Mouse (Mus musculus): ENCODE results near the gene Blvrb.

Blvrb gene

DNA sequence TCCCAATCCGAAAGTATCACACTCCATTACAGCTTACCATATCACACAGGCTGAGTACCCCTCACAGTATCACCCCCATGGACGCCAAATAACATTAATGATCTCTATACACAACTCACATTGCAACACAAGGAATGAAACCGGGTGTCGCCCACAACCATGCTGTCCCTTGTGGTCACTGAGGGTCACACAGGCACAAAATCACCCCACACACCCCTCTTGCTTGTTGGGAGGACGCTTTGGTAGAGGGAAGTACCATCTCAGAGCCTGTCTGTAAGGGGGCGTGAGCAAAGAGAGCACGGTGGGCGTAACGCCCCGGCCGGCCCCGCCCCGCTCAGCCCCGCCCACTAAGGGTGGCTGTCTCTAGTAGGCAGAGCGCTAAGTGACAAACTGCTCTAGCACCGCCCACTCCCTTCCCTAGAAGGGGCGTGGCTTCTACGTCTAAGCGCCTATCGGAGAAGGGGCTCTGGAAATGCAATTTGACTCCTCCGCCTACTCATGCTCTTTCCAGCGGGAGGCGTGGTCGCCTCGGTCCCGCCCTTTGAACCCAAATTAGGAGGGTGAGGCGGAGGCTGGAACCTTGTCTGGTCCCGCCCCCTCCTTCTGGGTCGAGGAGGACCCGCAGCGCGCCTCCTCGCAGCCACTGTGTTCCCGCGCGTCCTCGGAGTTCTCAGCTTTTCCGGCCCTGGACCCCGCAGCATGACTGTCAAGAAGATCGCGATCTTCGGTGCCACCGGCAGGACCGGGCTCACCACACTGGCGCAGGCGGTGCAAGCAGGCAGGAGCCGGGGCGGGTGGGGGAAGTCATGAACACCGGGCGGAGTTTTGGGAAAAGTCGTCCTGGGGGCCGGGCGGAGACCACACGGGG, at the start of gene Blvrb, which contains the start of gene Sptbn4:
Gene Blvrb (plus strand): TSS at position 560 of the 868 bp plus-strand sequence.
Gene Sptbn4 (minus strand): TSS at position 268 of the 868 bp plus-strand sequence.
- peak; percentile 98 for DNase-seq (ENCODE audit: extremely low read depth, low read depth)

DNA sequence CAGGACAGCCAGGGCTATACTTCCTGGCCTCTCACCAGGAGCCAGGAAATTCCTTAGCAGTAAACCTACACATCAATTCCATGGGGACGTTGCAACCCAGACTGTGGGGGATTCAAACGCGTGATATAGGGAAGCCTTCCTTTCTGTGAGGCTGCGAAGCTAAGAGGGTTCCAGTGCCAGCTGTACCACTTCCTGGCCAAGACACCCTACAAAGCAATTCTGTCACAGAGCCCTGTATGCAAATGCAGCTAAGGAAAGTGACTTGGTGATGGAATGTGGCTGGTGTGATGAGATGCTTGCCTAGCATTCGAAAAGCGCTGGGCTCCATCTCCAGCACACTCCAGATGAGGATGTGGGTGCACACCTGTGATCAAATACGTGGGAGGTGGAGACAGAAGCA, 47.2 kb upstream of the Blvrb start:
- DNase-seq (ENCODE audit: extremely low read depth, low read depth) = no peak

DNA sequence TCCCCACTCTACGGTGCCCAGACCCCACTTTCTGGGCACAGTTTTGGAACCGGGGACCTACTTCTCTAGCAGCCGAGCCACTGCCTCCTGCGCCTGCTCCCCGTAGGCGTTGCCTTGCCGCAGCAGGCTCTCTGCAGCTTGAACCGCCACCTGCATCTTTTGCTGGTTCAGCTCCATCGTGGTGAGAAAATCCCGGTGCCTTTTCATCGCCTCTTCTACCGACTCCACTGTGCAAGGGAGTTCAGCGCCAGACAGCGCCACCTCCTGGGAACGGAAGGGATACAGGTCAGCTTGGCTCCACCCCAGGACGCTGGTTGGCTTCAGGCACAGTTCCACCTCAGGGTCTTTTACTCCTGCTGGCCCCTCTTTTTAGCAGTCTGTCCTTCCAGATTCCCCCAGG, 45.1 kb upstream of the Blvrb start:
- DNase-seq (ENCODE audit: extremely low read depth, low read depth) = peak; percentile 53

DNA sequence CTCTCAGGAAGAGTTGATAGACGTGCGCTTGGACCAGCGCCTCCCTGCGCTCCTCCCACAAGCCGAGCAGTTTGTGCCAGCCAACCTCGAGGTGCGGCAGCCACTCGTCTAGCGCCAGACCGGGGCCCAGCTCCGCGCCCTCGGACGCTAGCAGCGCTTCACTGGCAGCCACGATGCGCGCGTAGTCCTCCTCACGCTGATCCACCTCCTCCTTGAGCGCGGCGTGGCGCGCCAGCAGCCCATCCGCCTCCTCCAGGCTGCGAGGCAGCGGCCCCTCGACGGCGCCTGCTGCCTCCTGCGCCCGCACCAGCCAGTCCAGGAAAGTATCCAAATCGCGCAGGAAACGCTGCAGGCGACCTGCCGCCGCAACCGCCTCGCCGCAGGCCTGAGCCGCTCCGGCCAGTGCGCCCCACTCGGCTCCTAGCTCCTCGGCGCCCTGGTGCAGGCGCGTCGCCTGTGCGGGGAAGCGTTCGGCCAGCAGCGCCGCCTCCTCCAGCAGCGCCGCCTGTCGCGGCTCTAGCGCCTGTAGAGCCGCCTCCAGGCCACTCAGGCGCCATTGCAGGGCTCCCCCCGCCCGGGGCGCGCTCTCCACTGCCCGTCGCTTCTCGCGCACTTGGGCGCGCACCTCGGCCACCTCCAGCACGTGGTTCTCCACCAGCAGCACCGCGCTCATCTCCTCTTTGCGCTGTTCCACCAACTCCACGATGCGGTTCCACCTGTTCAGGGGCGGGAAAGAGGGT, 43.4 kb upstream of the Blvrb start:
- DNase-seq (ENCODE audit: extremely low read depth, low read depth) = no peak

DNA sequence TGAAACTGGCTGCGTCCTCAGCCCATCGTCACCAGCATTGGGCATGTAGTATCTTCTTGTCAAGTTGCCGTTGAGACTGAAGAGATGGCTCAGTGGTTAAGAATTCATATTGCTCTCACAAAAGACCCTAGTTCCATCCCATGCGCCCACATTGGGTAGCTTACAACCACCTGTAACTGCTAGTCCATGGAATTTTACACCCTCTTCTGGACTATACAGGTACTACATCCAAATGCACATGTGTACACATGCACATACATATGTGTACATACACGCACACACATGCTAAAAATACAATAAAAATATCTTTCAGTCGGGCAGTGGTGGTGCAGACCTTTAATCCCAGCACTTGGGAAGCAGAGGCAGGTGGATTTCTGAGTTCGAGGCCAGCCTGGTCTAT, 41.3 kb upstream of the Blvrb start:
- no peak for DNase-seq (ENCODE audit: extremely low read depth, low read depth)

DNA sequence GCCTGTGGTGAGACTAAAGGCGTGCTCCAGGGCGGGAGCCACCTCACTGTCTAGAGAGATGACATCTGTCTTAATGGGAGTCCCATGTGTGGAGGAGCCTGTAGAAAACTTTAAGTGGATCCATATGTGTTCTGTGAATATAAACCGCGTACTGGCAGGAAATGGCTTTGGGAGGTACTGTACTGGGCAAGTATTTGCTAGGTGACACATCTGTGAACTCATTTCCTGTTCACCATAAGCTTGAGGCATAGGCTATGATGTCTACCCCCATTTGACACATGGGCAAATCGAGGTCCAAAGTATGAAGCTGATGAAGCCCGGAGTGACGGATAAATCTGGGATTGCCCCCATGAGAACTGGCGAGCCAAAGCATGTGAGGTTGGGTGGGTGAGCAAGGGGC, 40.0 kb upstream of the Blvrb start:
- no peak for DNase-seq (ENCODE audit: extremely low read depth, low read depth)

DNA sequence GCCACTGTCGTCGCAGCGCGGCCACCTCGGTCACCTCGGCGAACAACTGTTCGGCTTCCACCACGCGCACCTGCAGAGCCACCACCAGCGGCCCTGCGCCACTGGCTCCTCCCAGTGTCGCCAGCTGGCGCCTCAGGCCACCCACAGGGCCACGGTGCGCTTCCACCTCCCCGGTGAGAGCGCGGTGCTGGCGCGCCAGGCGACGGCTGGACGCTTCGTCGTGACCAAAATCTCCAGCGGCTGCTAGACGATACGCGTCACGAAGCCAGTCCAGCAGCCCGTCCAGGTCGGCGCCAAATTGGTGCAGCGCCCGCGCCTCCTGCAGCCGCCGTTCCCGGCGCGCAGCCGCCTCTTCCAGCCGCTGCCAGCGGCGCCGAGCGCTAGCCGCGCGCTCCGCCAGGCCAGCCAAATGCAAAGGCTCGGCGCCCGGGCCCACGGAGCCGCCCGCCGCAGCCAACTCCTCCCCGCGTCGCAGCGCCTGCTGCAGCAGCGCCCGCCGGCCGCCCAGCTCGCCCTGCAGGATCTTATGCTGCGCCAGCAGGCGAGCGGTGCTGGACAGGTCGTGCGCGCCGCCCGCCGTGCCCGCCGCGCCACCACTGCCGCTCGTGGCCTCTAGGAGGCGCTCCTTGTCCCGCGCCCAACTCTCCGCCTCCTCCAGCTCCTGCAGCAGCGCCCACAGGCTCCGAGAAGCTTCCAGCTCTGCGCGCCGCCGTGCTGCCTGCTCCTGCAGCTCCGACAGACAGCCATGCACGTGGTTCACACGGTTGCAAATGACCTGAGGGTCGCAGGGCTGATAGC, 39.2 kb upstream of the Blvrb start:
- no peak for DNase-seq (ENCODE audit: extremely low read depth, low read depth)

DNA sequence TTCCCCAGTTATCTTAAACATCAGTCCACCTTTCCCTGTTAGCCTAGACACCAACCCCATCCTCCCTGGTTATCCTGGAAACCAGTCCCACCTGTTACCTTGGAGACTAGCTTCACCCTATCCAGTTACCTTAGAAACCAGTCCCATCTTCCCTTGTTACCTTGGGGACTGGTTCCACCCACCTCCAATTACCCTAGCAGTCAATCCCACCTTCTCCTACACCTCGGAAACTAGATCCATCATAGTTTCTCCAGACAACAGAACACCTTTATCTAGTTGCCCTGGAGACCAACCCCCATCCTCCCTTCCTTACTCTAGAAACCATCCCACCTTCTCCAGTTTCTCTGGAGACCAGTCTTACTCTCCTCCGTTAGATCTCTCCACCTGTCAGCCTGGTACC, 30.6 kb upstream of the Blvrb start:
- DNase-seq (ENCODE audit: extremely low read depth, low read depth) = no peak

DNA sequence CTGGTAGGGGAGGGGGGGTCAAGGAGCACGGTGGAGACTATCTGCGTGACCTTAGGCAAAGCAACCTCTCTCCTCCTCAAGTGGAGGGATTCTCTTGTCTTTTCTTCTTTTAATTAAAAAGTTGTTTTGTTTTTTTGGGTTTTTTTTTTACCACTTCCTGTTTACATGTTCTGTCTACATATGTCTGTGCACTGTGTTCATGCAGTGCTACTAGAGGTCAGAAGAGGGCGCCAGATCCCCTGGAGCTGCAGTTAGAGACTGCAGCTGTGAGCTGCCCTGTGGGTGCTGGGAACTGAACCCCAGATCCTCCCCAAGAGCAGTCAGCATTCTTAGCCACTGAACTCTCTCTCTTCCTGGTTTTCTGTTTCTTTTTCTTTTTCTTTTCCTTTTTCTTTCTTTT, 28.7 kb upstream of the Blvrb start:
- DNase-seq (ENCODE audit: extremely low read depth, low read depth) = no peak

DNA sequence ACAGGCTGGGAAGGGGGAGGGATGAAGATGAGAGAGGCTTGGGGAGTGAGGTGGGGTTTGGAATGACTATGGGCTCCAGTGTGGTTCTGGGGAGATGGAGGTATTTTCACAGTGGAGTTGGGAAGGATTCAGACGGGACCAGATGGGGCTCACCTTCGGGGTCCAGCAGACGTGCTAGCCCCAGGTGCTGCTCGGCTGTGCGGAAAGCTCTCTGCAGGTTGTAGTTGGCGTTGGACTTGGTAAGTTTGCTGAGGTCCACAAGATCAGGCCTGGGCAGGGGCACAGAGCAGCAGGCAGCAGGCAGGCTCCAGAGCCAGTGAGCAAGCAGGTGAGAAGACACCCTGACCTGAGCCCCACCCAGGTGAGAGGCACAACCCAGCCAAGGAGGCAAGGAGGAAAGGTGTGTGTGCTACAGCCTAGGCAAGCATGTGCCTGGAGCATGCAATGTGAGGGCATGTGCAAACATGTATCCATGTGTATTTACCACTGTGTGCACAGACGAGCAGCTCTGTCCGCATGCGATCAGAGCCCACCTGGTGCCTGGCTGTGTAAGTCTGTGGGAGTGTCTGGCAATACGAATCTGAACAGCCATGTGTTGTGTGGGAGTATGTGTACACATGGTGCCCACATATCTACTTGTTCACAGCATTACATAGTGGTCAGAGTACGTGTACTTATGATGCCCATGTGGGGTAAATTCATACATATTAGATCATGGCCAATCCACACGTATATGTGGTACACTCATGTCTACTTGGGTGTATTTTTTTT, 24.0 kb upstream of the Blvrb start:
- no peak for DNase-seq (ENCODE audit: extremely low read depth, low read depth)

DNA sequence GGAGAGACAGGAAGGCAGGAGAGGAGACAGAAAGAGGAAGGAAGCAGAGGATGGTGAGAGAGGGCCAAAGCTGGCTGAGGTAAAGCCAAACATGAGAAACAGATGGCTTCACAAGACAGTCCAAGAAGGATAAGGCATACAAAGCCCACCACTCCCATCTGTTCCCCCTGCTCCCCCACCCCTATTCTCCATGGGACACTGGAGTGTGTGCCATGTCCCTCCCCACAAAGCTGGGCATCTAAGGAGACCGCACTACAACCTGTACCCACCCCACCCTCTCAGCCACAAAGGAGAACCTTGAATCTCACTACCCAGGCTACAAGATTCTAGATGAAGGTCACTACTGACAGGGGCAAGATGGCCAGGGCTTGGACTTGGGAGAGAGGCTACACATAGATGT, 20.4 kb upstream of the Blvrb start:
- DNase-seq (ENCODE audit: extremely low read depth, low read depth) = no peak

DNA sequence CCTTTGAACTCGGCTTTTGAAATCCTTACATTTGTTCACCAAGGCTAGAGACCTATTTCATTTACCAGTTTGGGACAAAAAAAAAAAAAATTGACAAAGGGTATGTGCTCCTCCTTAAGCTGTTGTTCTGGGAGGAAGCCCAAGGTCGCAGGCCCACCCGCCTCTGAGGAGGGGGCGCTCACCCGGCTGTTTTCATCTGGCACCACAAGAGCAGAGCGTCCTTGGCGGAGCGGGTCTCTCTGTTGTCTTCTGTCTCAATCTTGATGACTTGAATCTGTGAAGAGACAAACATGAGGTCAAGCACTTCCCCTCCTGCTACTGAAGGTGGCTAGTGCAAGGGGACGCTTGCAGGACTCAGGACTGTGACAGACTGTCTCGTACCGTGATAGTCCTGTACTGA, 19.8 kb upstream of the Blvrb start:
- DNase-seq (ENCODE audit: extremely low read depth, low read depth) = no peak

DNA sequence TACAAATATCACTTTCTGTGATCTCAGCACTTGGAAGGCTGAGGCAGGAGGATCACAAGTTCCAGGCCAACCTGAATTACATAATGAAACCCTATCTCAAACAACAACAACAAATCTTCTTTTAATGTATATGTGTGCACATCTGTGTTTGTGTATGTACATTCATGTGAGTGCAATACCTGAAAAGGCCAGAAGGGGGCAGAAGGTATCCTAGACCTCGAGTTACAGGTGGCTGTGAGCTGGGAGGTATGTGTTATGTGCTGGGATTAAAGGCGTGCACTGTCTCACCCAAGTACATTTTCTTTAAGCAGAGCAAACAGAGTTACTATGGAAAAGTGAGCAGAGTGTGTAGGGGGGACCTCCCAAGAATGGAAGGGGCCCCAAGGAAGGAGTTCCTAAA, 18.6 kb upstream of the Blvrb start:
- DNase-seq (ENCODE audit: extremely low read depth, low read depth) = no peak

DNA sequence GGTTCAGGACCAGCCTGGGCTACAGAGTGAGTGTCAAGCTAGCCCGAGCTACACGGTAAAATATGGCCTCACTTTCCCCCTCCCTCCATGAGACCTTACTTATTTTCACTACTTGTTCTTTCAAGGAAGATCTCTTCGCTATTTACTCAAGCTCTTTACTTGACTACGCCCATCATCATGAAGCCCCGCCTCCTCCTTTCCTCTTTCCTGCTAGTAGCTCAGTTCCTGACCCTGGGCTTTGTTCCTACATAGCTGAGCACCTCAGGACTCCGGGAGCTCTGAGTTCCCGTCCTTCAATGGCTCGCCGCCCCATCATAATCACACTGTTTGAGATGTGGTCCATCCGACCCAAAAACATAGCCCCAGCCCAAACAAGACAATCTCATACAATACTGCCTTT, 14.4 kb upstream of the Blvrb start:
- DNase-seq (ENCODE audit: extremely low read depth, low read depth) = no peak

DNA sequence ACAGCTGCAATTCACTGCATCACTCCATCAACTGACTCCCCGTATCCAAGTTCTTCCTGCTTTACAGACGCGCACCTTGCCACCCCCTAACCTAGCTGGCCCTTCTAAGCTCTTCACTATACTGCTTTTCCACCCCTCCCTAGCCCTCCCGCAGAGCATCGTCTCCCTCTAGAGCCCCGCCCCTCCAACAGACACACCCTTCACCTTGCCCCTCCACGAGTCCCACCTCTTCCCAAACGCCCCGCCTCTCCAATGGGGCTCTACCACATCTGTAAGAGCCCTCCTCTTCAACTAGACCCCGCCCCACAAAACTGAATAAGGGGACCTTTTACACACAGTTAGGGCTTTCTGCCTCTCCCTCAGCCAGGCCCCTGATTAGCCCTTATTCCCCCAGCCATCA, 14.0 kb upstream of the Blvrb start:
- DNase-seq (ENCODE audit: extremely low read depth, low read depth) = no peak

DNA sequence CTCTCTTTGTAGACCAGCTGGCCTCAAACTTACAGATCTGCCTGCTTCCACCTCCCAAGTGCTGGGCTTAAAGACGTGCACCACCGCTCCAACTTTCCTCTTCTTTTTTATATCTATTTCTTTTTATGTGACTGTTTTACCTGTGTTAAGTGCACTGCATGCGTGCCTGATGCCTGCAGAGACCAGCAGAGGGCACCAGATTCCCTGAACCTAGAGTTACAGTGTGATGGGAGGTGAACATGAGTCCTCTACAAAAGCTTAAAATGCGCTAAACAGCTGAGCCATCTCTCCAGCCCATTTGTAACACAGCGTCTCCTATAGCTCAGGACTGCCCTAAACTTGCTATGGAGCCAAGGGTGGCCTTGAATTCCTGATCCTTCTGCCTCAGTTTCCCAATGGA, 10.2 kb upstream of the Blvrb start:
- peak; percentile 40 for DNase-seq (ENCODE audit: extremely low read depth, low read depth)

DNA sequence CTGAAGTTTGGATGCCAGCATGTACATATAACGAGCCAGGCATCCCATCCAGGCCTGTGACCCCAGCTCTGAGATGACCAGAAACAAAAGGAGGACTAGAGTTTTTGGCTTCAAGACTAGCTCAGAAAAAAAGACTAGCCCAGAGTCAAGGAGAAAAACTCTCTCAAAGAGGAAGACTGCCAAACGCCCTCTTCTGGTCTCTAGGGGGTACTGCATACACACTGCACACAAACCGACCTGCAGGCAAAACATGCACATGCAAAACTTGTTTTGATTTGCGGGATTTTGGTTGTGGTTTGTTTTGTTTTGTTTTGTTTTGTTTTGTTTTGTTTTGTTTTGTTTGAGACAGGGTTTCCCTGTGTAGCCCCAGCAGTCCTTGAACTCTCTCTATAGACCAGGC, 7.8 kb upstream of the Blvrb start:
- no peak for DNase-seq (ENCODE audit: extremely low read depth, low read depth)

DNA sequence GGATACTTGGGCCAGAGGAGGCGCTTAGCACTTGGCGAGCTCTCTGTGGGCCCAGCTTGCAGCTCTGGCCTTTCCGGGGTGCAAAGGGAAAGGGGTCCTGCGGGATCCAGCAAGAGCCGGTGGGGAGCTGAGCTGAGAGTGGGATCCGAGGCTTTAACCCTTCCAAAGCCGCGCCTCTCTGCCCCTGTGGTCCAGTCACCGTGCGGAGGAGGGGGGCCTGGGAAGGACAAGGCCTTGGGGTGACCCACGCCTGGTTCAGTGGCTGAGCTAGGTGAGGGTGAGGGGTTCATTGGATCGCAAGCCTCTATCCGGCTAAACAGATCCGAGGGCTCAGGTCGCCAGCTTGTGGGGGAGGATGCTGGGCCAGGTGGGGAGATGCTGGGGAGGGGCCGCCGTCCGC, 1.7 kb upstream of the Blvrb start:
- no peak for DNase-seq (ENCODE audit: extremely low read depth, low read depth)

DNA sequence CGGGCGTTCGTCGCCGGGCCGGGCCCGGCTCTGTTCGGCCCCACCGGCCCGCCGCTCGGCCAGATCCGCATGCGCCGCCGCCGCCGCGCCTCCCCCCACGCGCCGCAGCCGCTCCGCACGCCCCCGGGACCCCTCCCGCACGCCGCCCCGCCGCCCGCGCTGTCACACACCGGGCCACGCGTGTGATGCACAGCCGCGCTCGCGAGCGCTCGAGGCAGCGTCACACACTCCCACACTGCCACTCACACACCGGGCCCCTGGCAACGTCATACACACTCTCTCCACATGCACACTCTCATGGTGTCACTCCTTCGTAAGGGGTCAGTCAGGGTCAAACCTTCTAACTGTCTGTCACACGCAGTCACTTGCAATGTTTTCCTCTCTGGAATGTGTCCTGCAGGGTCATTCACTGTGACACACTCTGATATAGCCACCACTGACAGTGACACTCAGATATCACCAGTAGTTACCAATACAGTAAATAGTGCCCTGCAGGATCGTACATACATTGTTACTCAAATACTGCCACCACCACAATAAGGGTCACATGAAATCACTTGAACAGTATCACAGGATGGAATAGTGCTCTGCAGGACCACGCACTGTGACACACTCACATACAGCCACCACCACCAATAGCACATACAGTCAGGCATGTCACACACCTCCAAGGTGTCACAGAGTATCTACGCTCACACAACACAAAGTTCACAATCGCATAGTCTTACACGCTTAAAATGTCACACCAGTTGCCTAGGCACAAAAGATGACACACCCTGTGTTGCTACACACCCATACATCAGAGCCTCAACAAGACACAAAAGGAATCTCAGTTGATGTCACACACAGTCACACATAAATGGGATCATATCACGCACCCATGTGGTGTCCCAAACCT, 1.0 kb upstream of the Blvrb start:
- DNase-seq (ENCODE audit: extremely low read depth, low read depth) = no peak

Measured in MEL-GATA-1-ER (cell line).